Comparison of ENCODE assay signal across 17 mouse cellular contexts in the genomic region with DNA sequence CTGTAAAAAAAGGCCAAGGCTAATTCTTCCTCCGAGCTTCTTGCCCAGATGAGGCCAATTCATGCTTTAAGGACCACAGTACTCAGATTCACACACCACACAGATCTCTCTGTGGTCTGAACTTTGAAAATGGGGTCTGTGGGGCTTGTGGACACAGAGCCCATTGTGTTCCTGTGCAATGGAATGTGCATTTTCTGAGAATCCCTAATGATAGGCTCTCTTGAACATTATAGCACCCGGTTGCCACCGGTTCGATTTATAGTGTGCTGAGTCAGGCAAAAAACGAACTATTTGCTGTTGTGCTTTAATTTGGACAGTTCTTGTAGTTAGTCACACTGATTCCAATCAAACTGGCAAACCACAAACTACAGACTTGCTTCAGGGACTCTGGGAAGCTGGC.
DNase-seq lines count a peak whose midpoint lies in the region; ATAC-seq and TF ChIP-seq lines count a peak whose summit lies in the region.
"Had no signal": no experiment of that assay in that cellular context is flagged by ENCODE, and none has a peak within 500 bp of the region (broad histone marks: within the 10 kb centered on the region; RNA-seq: fewer than 3 reads in every experiment).

No protein-coding gene starts in this region.

- no peak overlapping the region for H3K27ac ChIP-seq in embryonic facial prominence, embryonic 15.5 days (replicated peaks)
- H3K27ac ChIP-seq in liver, embryonic 12.5 days = no peak overlapping the region
- H3K27ac ChIP-seq: heart, adult 2 months; kidney, embryonic 15.5 days; liver, embryonic 13.5 days had no signal

- ATAC-seq in Patski = peak; percentile 58
- ATAC-seq in embryonic facial prominence, embryonic 15.5 days (ENCODE audit: insufficient number of reproducible peaks, low FRiP score, low TSS enrichment, low read depth) = peak; percentile 77; the same call in 1 of the 2 replicates
- no peak for ATAC-seq in liver, embryonic 12.5 days
- ATAC-seq: activated CD4-positive, CD25-positive, alpha-beta regulatory T cell, adult 4 months; midbrain, embryonic 16.5 days had no signal

- H3K9ac ChIP-seq in embryonic facial prominence, embryonic 15.5 days = no peak overlapping the region
- H3K9ac ChIP-seq in liver, embryonic 12.5 days = no peak overlapping the region
- H3K9ac ChIP-seq: kidney, embryonic 15.5 days; liver, embryonic 13.5 days had no signal

- H3K9me3 ChIP-seq in embryonic facial prominence, embryonic 15.5 days (replicated peaks) = no peaks in the 10 kb centered on the region
- no peaks in the 10 kb centered on the region for H3K9me3 ChIP-seq in liver, embryonic 12.5 days (replicated peaks)
- H3K9me3 ChIP-seq: kidney, embryonic 15.5 days; liver, embryonic 13.5 days had no signal

- CTCF ChIA-PET in Patski (lab: Charles Lee) = no interaction called here

- no peak overlapping the region for H3K4me2 ChIP-seq in embryonic facial prominence, embryonic 15.5 days (replicated peaks)
- no peak overlapping the region for H3K4me2 ChIP-seq in liver, embryonic 12.5 days
- H3K4me2 ChIP-seq: kidney, embryonic 15.5 days; liver, embryonic 13.5 days had no signal

- POLR2A ChIA-PET in Patski (lab: Charles Lee) = no interaction called here

- no peak overlapping the region for H3K4me3 ChIP-seq in embryonic facial prominence, embryonic 15.5 days (replicated peaks)
- no peak overlapping the region for H3K4me3 ChIP-seq in liver, embryonic 12.5 days
- H3K4me3 ChIP-seq: heart, adult 2 months; kidney, embryonic 15.5 days; liver, embryonic 13.5 days had no signal

- 28% methylated on average over 5 of the region's 5 CpGs for WGBS in embryonic facial prominence, embryonic 15.5 days
- WGBS in liver, embryonic 12.5 days (ENCODE audit: insufficient replicate concordance) = 64% methylated on average over 5 of the region's 5 CpGs

- peaks cover 6% of the 10 kb centered on the region for H3K4me1 ChIP-seq in embryonic facial prominence, embryonic 15.5 days
- H3K4me1 ChIP-seq in liver, embryonic 12.5 days = no peaks in the 10 kb centered on the region
- H3K4me1 ChIP-seq: liver, embryonic 13.5 days had no signal

- intact Hi-C loops in gastrocnemius, postnatal 14 days (cut with DNase I; ENCODE audit: low total_unique reads) = no loop called here

- peak; percentile 25 for DNase-seq in heart, adult 11 months
- DNase-seq in heart, adult 9 months (ENCODE audit: low spot score in 2 of 2) = no peak
- DNase-seq in Patski (ENCODE audit: low read depth, low spot score) = peak; percentile 64
- peak; percentile 67 for DNase-seq in mesoderm, embryonic 11.5 days (ENCODE audit: low read depth, low spot score)
- no peak for DNase-seq in adrenal gland, postnatal 10 days
- DNase-seq in gastrocnemius, postnatal 14 days = no peak
- DNase-seq: adrenal gland, postnatal 36 days; cerebellum, adult 9-10 months; heart, adult 2 months; liver, embryonic 13.5 days; right cerebral cortex, postnatal 4 days; thymus, postnatal 4 days had no signal

- TF ChIP-seq CTCF in Patski (IDR thresholded peaks at IDR 0.05) = no peak

- in situ Hi-C loops in Patski (cut with MboI; ENCODE audit: low pct_unique_long_range_greater_than_20kb) = loop anchor here (5.0 to 10.0 kb wide), 2 partner anchors 129 to 217 kb away; no protein-coding TSS in a partner anchor

- H3K36me3 ChIP-seq in embryonic facial prominence, embryonic 15.5 days = no peaks in the 10 kb centered on the region
- no peaks in the 10 kb centered on the region for H3K36me3 ChIP-seq in liver, embryonic 12.5 days
- H3K36me3 ChIP-seq: kidney, embryonic 15.5 days; liver, embryonic 13.5 days had no signal

- no peaks in the 10 kb centered on the region for H3K27me3 ChIP-seq in Patski
- H3K27me3 ChIP-seq in embryonic facial prominence, embryonic 15.5 days = no peaks in the 10 kb centered on the region
- H3K27me3 ChIP-seq in liver, embryonic 12.5 days (replicated peaks) = no peaks in the 10 kb centered on the region
- H3K27me3 ChIP-seq: liver, embryonic 13.5 days had no signal

Comparison
In these comparisons a context has a peak if more than half of its experiments do, and no peak if none do; other contexts are left out.
1. DNase-seq: peak in heart, adult 11 months (single experiment), Patski (single experiment) and mesoderm, embryonic 11.5 days (single experiment); none in heart, adult 9 months (0 of 2), adrenal gland, postnatal 10 days (single experiment) and gastrocnemius, postnatal 14 days (single experiment).